ENCODE assay signal across 13 mouse cellular contexts in the genomic region with DNA sequence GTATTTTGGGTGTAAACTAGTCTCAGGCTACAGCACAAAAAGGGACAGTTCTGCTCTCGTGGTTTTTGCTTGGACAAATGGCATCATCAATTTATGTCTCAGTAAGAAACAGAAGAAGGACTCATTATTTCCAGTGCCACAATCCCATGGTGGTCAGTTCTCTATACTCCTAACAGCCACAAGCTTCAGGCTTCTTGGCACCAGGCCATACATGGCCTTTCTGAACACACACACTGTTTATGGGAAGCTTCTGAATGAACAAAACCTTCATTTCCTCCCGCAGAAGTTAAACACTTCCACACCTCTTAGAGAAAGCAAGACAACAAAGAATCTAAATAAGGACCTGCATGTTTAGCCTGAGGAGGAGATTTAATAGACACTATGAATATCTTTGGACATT.
A peak's percentile ranks its signal among the peaks of the same experiment; 100 is the strongest.
DNase-seq lines count a peak whose midpoint lies in the region; ATAC-seq and TF ChIP-seq lines count a peak whose summit lies in the region.
"Had no signal": no experiment of that assay in that cellular context is flagged by ENCODE, and none has a peak within 500 bp of the region (broad histone marks: within the 10 kb centered on the region; RNA-seq: fewer than 3 reads in every experiment).

No protein-coding gene starts in this region.

- ATAC-seq in forebrain, postnatal 0 days, result no peak
- no peak for ATAC-seq in forebrain, embryonic 13.5 days
- 0 out of 2 replicates have a peak, but pooled peaks have one; percentile 28 for ATAC-seq in neural tube, embryonic 11.5 days (ENCODE audit: insufficient read depth, low FRiP score, low TSS enrichment)
- peak; percentile 77 for ATAC-seq in neural tube, embryonic 13.5 days (ENCODE audit: low read depth)
- no peak for ATAC-seq in megakaryocyte-erythroid progenitor cell, adult 5-6 weeks (replicated peaks; ENCODE audit: low FRiP score, low TSS enrichment, poor library complexity, severe bottlenecking)
- ATAC-seq: CD4-positive, CD25-positive, alpha-beta regulatory T cell, adult 4 months; forebrain, embryonic 16.5 days had no signal

- no peaks in the 10 kb centered on the region for H3K27me3 ChIP-seq in forebrain, postnatal 0 days (ENCODE audit: insufficient read depth, low read length)
- H3K27me3 ChIP-seq in forebrain, embryonic 13.5 days, result no peaks in the 10 kb centered on the region
- no peaks in the 10 kb centered on the region for H3K27me3 ChIP-seq in neural tube, embryonic 11.5 days (ENCODE audit: control insufficient read depth, insufficient read depth, low read length)
- no peaks in the 10 kb centered on the region for H3K27me3 ChIP-seq in neural tube, embryonic 13.5 days

- intact Hi-C loops in left cerebral cortex, adult 2 months (cut with DNase I), result no loop called here

- H3K36me3 ChIP-seq in forebrain, postnatal 0 days (ENCODE audit: insufficient read depth), result no peaks in the 10 kb centered on the region
- no peaks in the 10 kb centered on the region for H3K36me3 ChIP-seq in forebrain, embryonic 13.5 days (ENCODE audit: poor library complexity, severe bottlenecking)
- H3K36me3 ChIP-seq in neural tube, embryonic 11.5 days (ENCODE audit: control insufficient read depth, insufficient read depth, low read length), result no peaks in the 10 kb centered on the region
- H3K36me3 ChIP-seq in neural tube, embryonic 13.5 days, result no peaks in the 10 kb centered on the region
- H3K36me3 ChIP-seq: heart, embryonic 10.5 days had no signal

- DNase-seq in forebrain, postnatal 0 days, result peak; percentile 13
- no peak for DNase-seq in neural tube, embryonic 11.5 days (ENCODE audit: low spot score)
- no peak for DNase-seq in neural tube, embryonic 10.5 days (ENCODE audit: extremely low spot score, low spot score)
- peak; percentile 20 for DNase-seq in cerebellum, postnatal 4 days (ENCODE audit: low spot score in 2 of 2)
- DNase-seq in left cerebral cortex, adult 2 months (ENCODE audit: extremely low spot score in 1 of 2, low spot score in 2 of 2), result no peak
- DNase-seq: kidney, adult 18-20 months had no signal

- WGBS in forebrain, postnatal 0 days, result 32% methylated on average over 2 of the region's 2 CpGs
- WGBS in forebrain, embryonic 13.5 days, result 50% methylated on average over 2 of the region's 2 CpGs
- WGBS in neural tube, embryonic 11.5 days, result 21% methylated on average over 2 of the region's 2 CpGs
- 11% methylated on average over 2 of the region's 2 CpGs for WGBS in neural tube, embryonic 13.5 days

- H3K4me1 ChIP-seq in forebrain, postnatal 0 days (ENCODE audit: insufficient read depth), result no peaks in the 10 kb centered on the region
- H3K4me1 ChIP-seq in forebrain, embryonic 13.5 days, result 0 out of 2 replicates have a peak, but pooled peaks cover 5% of the 10 kb centered on the region
- peaks cover 12% of the 10 kb centered on the region for H3K4me1 ChIP-seq in neural tube, embryonic 11.5 days (ENCODE audit: control insufficient read depth, insufficient read depth, low read length)
- peaks cover 25% of the 10 kb centered on the region for H3K4me1 ChIP-seq in neural tube, embryonic 13.5 days (replicated peaks)
- H3K4me1 ChIP-seq: heart, embryonic 10.5 days had no signal

- no peak overlapping the region for H3K27ac ChIP-seq in forebrain, postnatal 0 days (ENCODE audit: low read depth, low read length)
- H3K27ac ChIP-seq in forebrain, embryonic 13.5 days, result no peak overlapping the region
- H3K27ac ChIP-seq in neural tube, embryonic 11.5 days (ENCODE audit: low read depth, low read length), result no peak overlapping the region
- peak overlapping the region; percentile 83 for H3K27ac ChIP-seq in neural tube, embryonic 13.5 days (replicated peaks)
- no peak overlapping the region for H3K27ac ChIP-seq in left cerebral cortex, adult 2 months
- H3K27ac ChIP-seq: heart, embryonic 10.5 days; macrophage had no signal

- H3K4me2 ChIP-seq in forebrain, postnatal 0 days (ENCODE audit: low read depth), result no peak overlapping the region
- H3K4me2 ChIP-seq in forebrain, embryonic 13.5 days, result no peak overlapping the region
- H3K4me2 ChIP-seq in neural tube, embryonic 11.5 days (ENCODE audit: low read depth), result no peak overlapping the region
- peak overlapping the region; percentile 39; the same call in 1 of the 2 replicates for H3K4me2 ChIP-seq in neural tube, embryonic 13.5 days

- no peak overlapping the region for H3K9ac ChIP-seq in forebrain, postnatal 0 days
- no peak overlapping the region for H3K9ac ChIP-seq in forebrain, embryonic 13.5 days
- H3K9ac ChIP-seq in neural tube, embryonic 11.5 days (ENCODE audit: low read length), result no peak overlapping the region
- H3K9ac ChIP-seq in neural tube, embryonic 13.5 days, result no peak overlapping the region

- no peak for TF ChIP-seq CTCF in forebrain, postnatal 0 days (IDR thresholded peaks at IDR 0.05; ENCODE audit: low read depth)
- TF ChIP-seq CTCF in left cerebral cortex, adult 2 months (IDR thresholded peaks at IDR 0.05), result no peak

- no peaks in the 10 kb centered on the region for H3K9me3 ChIP-seq in forebrain, postnatal 0 days (ENCODE audit: low read length)
- no peaks in the 10 kb centered on the region for H3K9me3 ChIP-seq in forebrain, embryonic 13.5 days (replicated peaks)
- H3K9me3 ChIP-seq in neural tube, embryonic 11.5 days (ENCODE audit: control insufficient read depth, low read length), result no peaks in the 10 kb centered on the region
- no peaks in the 10 kb centered on the region for H3K9me3 ChIP-seq in neural tube, embryonic 13.5 days
- H3K9me3 ChIP-seq: heart, embryonic 10.5 days had no signal

- no peak overlapping the region for H3K4me3 ChIP-seq in forebrain, postnatal 0 days (ENCODE audit: low read depth, low read length)
- H3K4me3 ChIP-seq in forebrain, embryonic 13.5 days, result no peak overlapping the region
- no peak overlapping the region for H3K4me3 ChIP-seq in neural tube, embryonic 11.5 days (ENCODE audit: low read depth, low read length)
- H3K4me3 ChIP-seq in neural tube, embryonic 13.5 days, result no peak overlapping the region
- H3K4me3 ChIP-seq in left cerebral cortex, adult 2 months, result no peak overlapping the region
- H3K4me3 ChIP-seq: heart, embryonic 10.5 days had no signal

Comparison
In these comparisons a context has a peak if more than half of its experiments do, and no peak if none do; other contexts are left out.
1. ATAC-seq: peak in neural tube, embryonic 11.5 days (single experiment) and neural tube, embryonic 13.5 days (single experiment); none in forebrain, postnatal 0 days (single experiment), forebrain, embryonic 13.5 days (single experiment) and megakaryocyte-erythroid progenitor cell, adult 5-6 weeks (single experiment).
2. DNase-seq: peak in forebrain, postnatal 0 days (single experiment) and cerebellum, postnatal 4 days (2 of 2); none in neural tube, embryonic 11.5 days (single experiment), neural tube, embryonic 10.5 days (single experiment) and left cerebral cortex, adult 2 months (0 of 2).